Mouse (Mus musculus): ENCODE measurements around the gene Gan.

DNA sequence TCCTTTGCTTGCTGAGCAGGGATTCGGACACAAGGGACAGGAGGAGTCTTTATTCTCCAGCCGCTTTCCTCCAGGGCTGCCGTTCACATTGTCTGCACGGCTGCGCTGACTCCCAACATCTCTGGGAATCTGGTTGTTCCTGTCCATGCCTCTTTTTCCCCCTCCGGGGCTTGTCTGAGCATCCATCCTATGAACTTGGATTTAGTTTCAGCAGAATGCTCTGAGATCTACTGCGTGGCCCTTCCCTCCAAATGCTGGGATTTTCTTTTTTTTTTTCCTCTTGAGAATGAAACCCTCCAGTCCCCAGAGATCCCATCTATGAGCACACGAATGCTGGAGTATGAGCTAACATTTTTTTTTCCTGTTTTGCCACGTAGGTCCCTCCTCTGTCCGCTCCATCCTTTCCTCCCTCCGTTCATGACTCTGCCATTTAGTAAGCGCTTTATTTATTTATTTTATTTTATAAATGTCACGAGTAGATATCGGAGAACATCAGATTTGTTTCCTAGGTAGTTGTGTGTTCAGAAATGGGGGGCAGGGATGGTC lies 103.1 kb downstream of the Gan start:
- TF ChIP-seq CTCF (IDR thresholded peaks at IDR 0.05; ENCODE audit: low read depth) (no peak), EP300 (IDR thresholded peaks at IDR 0.05; ENCODE audit: low read depth) (no peak)
